Mouse (Mus musculus) 3134 (cell line): ENCODE results near the gene Lpgat1.

Experiments
- DNase-seq: peaks from one replicate; pipeline ENCODE4 v3.0.0-alpha.2; 2011; ENCODE audit warnings: low spot score; ENCODE audit not compliant: insufficient read length; ENCODE audit errors: extremely low read depth

Gene Lpgat1

DNA sequence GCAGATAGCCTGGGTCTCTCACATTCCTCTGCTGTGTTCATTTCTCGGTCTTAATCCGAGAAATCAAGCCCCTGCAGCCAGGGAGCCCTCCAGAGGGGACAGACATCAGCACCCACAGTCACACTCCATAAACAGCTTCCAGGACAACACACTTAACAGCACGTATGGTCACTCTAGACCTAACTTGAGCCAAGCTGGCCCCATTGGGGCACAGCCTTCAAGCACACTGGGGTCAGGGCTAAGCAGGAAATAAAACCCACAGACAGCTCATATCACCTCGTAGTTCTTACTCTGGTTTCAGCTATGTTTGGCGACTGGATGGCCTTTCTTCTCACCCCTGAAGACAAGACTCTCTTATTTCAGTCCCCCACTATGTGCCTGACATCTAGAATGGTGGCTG lies 87.1 kb downstream of the Lpgat1 start:
- DNase-seq: no peak

DNA sequence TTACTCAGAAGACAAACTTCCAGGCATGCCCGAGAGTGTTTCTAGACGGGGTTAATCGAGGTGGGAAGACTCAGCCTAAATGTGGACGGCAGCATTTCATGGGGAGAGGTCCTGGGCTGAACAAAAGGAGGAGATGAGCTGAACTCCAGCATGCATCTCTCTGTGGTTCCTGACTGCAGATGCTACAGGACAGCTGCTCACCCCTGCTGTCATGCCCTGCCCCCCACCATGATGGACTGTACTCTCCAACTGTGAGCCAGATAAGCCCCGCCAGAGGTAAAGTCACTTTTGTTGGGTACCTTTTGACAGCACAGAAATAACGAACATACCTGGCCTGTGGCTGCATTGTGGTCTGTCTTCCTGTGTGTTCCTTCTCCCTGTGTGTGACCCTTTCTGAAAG lies 88.2 kb downstream of the Lpgat1 start:
- DNase-seq: no peak

DNA sequence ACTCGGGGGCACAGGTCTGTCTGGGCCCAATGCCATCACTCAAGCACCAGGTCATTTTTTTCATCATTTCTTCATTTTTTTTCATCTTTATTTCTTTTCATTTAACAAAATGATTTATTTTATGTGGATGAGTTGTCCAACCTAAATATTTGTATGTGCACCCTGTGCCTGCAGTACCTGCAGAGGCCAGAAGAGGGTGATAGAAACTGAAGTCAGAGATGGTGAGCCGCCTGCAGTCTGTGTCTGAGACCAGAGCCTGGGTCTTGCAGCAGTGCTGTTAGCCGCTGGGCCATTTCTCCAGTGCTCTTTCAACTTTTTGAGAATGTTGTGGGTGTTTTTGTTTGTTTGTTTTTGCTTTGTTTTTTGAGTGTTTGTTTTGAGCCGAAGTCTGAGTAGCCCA lies 89.1 kb downstream of the Lpgat1 start:
- DNase-seq: no peak

DNA sequence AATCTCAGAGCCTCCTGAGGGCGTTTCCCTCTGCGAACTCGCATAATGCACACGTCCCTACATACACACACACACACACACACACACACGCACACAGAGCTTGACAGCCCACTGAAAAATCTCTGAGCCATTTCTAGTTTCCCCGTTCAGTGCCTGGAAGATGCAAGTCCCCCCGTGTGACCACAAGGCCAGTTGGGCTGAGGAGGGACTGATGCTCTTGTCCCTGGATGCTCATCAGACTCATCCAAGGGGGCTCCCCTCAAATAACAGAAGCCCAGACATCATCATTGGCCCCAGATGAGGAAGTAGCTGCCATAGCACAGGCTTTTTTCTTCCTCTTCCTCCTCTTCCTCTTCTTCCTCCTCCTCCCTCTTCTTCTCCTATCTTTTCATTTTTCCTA lies 90.3 kb downstream of the Lpgat1 start:
- no peak for DNase-seq

DNA sequence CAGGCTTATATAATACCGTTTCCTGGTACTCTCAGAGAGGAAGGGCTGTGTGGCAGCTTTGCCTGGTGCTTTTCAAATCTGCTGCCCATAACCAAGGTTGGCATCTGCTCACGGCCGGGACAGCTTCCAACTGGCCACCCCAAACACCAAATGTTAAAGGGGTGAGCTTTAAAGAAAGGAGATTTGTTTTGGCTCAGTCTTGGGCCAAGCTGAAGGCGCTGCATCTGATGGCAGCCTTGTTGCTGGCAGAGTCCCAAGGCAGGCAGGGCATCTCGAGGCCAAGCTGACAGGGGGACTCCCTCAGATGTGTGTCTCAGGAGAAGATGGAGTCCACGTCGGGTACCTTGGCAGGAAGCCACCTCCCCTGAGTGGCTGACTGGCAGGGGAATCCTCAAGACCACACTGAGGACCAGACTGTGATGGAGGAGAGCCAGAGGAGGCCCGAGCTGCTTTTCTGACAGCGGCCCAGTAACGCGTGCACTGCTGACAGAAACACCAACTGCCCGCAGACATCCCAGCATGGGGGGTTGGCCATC lies 91.1 kb downstream of the Lpgat1 start:
- no peak for DNase-seq

DNA sequence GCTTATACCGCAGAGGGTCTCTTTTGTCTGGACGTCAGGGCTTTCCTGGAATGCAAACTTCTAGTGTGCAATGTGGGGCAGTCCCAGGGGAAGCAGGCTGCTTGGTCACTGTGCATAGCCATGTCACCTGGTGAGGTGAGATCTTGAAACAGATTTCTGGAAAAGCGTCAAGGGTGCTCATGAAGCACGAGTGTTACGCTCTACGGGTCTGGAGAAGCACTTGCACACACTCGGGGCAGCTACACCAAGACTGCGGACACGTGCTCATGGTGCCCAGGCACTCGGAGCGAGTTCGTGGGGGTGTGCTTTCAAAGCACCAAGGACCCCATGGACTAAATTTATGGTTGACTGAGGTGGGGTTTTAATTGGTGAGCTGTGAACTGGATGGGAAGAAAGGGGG lies 94.1 kb downstream of the Lpgat1 start:
- DNase-seq: no peak

DNA sequence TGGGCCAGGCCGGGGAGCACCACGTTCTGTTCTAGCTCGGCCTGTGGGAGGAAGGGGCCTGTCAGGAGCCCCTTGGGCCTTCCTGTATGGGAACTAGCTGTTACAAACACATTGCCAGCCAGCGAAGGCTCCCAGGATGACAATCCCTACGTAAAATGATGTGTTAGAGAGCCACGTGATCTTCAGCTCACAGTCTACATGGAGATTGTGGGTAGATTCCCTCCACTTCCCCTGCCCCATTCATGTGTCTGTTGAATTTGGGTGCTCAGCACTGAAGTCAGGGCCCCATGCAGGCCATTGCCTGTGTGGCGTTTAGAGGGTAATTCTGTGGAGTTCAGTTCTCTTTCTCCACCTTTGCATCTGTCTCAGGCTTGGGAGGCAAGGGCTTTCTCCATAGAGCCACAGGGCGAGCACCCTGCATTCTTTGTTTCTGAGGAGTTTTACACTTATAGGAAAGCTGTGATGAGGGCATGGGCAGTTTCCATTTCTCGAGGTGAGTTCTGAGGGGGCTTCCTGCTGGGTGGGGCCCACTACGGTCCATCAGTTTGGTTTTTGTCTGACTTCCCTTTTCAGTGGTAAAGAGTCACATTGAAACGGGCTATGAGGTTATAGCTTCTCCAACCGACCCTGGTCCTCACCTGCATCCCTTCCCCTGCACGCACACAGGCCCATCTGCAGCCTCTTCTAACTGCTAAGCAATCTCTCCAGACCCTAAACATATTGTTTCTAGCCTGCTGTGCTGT lies 95.5 kb downstream of the Lpgat1 start:
- DNase-seq: no peak

DNA sequence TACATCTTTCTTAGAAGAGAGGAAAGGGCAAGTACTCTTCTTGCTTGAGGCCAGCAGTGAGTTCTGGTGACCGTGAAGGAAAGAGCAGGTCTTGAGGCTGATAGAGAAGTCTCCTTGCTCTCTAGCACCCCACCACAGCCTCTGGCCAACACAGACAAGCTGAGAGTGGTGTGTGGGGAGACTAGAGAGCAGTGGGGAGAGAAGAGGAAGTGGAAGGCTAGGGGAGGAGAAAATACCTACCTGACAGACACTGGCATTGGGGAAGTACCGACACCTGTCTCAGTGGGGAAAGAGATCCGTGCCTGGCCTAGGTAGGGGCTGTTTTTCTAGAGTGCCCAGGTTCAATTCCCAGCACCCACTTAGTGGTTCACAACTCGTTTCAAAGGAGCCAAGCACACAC lies 96.6 kb downstream of the Lpgat1 start:
- DNase-seq: no peak

DNA sequence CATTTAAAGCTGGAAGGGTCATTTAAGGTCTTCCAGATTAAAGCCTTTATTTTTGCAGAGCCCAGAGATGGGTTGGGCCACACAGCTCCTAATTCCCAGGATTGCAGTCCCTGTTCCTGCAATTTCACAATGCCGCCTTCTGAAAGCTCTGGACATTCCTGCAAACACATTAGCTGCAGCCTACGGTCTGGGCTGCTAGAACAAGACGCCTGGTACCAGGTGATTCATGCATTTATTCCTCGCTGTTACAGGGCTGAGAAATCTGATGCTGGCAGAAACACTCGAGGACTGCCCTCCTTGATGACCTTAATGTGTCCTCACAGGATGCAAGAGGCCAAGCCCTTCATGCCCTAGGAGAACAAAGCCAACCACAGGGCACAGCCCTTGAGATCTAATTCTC lies 97.3 kb downstream of the Lpgat1 start:
- DNase-seq: no peak

DNA sequence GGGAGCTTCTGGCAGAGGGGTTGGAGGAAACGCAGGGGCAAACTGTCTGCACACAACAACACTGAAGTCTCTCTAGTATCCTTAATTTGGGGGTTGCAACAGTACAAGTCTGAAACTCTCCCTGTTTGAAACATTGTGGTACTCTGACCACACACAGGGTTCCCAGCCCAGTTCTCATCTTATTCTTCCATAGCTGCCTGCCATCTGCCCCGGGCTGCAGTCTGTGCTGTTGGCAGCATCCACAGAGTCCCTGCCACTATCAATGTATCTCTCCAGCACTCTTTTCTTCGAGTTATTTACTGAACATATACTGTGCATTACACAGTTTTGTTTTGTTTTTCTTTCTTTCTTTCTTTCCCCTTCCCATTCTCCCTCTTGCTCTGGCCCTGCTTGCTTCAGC lies 99.0 kb downstream of the Lpgat1 start:
- no peak for DNase-seq

DNA sequence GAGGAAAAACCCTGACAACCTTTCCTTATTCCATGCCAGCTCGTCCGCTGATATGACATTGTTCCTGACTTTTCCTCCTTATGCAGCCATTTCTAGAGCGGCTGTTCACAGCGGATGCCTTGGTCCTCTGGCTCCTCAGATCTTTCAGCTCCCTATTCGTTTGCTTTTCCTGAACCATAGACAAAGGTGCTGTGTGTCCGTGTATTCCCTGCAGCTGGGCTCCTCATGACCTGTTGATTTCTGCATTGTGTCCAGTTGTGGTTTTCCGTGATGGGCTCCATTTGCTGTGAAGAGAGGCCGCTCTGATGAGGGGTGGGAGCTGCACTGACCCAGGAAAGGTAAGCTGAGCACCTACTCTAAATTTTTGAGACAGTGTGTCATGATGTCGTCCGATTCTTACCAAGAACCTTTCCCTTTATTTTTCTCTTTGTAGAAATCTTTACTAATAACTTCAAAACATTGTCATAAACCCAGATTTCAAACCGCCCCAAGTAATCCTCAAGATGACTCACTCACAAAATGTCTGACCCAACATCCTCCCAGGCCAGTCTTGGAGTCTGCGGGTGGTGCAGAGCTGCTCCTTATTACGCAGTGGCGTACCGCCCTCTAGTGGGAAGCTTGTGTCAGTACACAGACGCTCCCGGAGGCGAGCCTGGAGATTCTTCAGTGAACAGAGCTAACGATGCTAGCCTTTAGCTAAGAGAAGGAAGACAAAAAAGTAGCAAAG lies 99.9 kb downstream of the Lpgat1 start:
- peak; percentile 67 for DNase-seq

DNA sequence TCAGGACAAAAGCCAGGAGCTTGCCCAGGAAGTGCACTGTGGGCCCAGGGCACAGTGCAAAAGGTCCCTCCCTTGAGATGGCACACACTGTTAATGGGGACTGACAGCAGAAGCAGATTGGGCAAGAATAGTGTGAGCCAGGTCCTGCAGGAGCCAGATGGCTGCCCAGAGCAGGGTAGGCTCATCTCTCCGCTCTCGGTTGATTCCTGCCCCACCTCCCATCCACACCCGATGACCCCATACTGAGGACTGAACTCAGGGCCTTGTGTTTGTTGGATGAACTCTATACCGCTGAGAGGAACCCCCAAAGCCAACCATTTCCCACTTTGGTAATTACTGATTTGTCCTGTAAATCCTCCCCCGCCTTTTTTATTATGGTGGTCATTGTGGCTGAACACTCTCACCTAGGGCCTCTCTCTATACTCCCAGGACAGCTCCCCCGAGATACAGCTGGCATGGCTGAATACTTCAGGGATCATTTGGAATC lies 100.6 kb downstream of the Lpgat1 start:
- no peak for DNase-seq

DNA sequence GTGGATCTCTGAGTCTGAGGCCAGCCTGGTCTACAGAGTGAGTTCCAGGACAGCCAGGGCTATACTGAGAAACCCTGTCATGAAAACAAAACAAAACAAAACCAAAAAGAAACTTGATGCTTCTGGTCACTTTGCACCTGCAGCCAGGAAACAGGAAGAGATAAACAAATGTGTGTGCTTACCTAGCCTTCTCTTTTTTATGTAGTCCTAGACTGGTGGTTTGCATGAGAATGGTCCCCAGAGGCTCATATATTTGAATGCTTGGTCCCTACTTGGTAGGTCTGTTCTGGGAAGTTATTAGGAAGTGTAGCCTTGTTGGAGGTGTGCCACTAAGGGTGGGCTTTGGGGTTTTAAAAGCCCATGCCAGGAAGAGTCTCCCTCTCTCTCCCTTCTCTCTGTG lies 101.4 kb downstream of the Lpgat1 start:
- DNase-seq: no peak

DNA sequence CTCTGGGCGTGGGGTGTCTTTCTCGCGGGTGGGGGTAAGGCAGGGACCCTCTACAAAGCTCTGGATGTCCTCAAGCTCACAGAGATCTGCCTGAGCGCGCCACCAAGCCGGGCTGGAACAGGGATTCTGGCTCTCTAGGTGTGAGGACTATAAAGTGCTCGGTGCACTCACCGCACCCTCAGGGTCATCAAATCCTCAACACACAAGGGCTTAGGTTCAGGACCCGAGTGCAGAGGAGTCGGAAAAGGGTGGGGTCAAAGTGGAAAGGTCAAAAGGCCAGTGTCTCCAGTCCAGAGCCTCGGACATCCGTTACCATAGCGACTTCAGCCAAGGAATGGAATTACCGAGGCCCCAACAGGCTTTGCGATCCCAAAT lies 103.3 kb downstream of the Lpgat1 start:
- DNase-seq: no peak

DNA sequence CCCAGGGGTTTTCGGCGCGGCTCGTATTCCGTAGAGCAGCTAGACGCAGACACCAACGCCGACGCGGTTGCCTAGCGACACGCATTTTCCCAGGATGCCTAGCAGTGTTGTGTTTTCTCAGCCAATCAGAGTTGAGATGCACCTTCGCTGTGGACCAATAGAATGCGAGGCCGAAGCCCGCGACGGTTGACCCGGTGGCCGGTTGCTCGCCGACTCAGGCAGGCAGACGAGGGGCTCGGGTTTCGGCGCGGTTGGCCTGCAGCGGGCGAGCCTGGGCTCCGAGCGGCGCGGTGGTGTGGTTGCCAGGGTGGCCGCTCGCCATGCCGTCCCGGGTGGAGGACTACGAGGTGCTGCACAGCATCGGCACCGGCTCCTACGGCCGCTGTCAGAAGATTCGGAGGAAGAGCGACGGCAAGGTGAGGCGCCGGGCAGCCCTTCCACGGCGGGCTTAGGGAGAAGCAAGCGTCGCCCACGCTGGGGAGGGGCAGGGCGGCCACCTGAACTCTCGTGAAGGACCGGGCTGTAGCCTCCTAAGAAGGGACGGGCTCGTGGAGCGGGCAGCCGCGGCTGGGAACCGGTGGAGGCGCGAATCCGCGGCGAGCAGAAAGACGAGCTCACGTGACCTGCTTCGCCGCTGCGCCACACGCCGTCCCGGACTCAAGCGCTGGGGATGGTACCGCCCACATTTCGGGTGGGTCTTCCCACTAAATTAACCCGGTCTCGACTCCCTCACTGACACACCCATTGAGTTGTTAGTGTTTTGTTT lies 103.9 kb downstream of the Lpgat1 start, which contains the start of gene Nek2:
TSS of gene Nek2 (plus strand) at position 119 of the 766 bp plus-strand sequence.
- DNase-seq: peak; percentile 96

DNA sequence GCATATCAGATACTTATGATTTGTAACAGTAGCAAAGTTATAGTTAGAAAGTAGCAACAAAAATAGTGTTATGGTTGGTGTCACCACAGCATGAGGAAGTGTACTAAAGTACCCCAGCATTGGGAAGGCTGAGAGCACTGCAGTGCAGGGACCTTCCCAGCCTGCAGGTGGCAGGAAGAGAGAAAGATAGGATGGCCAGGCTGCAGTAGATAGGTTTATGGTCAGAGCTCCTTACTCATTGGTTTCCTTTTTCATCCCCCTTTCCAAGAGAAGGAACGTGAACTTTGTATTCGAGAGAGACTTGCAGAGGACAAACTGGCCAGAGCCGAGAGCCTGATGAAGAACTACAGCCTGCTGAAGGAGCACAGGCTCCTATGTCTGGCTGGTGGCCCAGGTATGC lies 111.5 kb downstream of the Lpgat1 start:
- DNase-seq: no peak

DNA sequence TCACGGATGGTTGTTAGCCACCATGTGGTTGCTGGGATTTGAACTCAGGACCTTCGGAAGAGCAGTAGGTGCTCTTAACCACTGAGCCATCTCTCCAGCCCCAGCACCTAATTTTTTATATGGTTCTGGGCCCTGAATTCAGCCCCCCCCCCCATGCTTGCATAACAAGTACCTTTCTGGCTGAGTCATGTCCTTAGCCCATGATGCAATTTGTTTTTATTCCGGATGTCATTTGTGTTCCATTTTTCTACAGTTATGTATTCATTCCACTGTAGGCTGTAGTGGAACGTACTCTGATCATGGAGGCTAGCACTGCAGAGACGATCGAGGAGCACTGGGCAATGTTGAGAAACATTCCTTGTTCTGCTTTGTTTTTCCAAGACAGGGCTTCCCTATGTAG lies 115.8 kb downstream of the Lpgat1 start:
- DNase-seq: no peak
